Mouse (Mus musculus): ENCODE measurements around the gene Rtn3. TPM values are rescaled to one million over a fixed set of nuclear protein-coding genes. Genes with fewer than 3 reads are reported as not detected.

Gene Rtn3
- polyA plus RNA-seq, 1 experiment from 2014 or later = 102 TPM

DNA sequence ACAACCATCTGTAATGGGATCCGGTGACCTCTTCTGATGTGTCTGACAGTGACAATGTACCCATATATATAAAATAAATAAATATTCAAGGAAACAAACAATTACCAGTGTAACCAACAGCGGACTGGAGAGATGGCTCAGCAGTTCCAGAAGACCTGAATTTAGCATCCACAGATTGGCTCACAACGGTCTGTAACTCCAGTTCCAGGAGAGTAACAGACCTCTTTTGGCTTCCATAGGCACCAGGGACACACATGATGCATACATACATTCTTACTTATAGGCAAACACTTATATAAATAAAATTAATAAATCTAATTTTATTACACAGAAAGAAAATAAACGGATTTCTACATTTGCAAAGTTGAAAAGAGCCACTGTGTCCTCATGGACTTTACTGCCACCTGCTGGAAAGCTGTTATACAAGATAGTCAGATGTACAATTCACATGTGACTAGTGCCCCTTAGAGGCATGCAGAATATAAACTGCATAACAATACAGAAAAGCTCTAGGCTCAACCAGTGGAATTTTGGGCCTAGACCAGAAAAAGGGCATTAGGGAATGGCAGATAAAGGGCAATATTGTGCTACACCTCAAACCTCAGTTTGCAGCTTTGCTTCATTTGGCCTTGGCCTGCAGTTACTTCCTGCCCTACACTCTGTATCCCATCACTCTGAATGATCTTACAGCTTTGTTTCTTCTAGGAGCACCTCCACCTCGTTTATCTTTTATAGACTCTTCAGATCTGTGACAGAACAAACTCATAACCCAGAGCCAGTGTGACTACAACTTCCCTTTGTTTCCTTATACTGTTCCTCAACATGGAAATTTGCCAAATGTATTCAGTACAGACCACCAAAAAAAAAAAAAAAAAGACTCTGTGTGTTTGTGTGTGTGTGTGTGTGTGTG is 46.8 kb downstream of the Rtn3 start:
- Histone ChIP-seq H3K4me3 (no peak overlapping the region), H3K9ac (no peak overlapping the region), H3K27ac (no peak overlapping the region), H3K27me3 (no peaks in the 10 kb centered on the region), H3K4me1 (peaks cover 8% of the 10 kb centered on the region), H3K36me3 (peaks cover 37% of the 10 kb centered on the region), H3K9me3 (no peaks in the 10 kb centered on the region), H3K4me2 (replicated peaks) (no peak overlapping the region)
- WGBS = 70% methylated on average over 5 of the region's 5 CpGs
- peak; percentile 36; the same call in 1 of the 2 replicates for ATAC-seq (ENCODE audit: low FRiP score, low read depth)

DNA sequence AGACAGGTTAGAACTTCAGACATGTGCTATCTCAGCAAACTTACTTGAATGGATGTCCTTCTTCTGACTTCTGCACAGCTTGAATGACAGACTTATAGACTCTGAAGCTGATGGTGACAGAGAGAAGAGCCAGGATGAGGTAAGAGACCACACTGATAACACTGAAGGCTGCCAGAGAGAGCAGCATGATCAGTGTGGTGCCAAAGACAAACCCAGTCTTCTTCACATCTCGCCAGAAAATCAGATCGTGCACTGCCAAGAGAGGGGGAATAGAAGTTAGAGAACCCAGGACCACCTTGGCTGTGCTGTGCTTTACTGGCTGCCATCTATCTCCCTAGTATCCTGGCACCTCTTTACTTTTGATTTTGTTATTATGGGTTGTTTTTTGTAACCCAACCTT is 48.2 kb downstream of the Rtn3 start:
- H3K9me3 ChIP-seq = no peaks in the 10 kb centered on the region
- no peaks in the 10 kb centered on the region for H3K27me3 ChIP-seq
- 78% methylated on average over 2 of the region's 2 CpGs for WGBS
- 0 out of 2 replicates have a peak, but pooled peaks cover 3% of the 10 kb centered on the region for H3K4me1 ChIP-seq
- no peak overlapping the region for H3K4me3 ChIP-seq
- H3K27ac ChIP-seq = no peak overlapping the region
- no peak for ATAC-seq (ENCODE audit: low FRiP score, low read depth)
- H3K36me3 ChIP-seq = peaks cover 49% of the 10 kb centered on the region
- no peak overlapping the region for H3K9ac ChIP-seq
- H3K4me2 ChIP-seq (replicated peaks) = no peak overlapping the region

DNA sequence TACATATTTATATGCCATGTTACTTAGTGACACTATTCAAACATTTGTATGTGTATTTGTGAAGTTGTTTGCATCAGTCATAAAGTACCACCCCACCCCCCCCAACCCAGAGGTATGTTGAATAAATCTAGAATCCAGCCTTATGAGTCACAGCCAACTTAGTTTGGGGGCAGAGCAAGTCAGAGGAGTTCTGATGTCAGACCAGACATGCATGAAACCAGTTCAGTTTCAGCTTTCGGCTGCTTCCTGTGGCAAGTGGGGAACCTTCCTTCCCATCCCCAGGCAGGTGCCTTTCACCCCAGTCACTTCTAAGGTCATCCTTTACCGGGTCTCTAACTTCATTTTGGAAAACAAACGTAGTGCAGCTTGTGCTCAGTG is 57.7 kb downstream of the Rtn3 start:
- Histone ChIP-seq H3K4me2 (replicated peaks) (no peak overlapping the region), H3K27ac (no peak overlapping the region), H3K9me3 (no peaks in the 10 kb centered on the region), H3K36me3 (peaks cover 89% of the 10 kb centered on the region), H3K4me3 (no peak overlapping the region), H3K4me1 (peaks cover 54% of the 10 kb centered on the region), H3K27me3 (no peaks in the 10 kb centered on the region), H3K9ac (no peak overlapping the region)
- no peak for ATAC-seq (ENCODE audit: low FRiP score, low read depth)
- 46% methylated on average over 3 of the region's 3 CpGs for WGBS

GRCm38 (mm10) chr19:7424590-7425397 is 58.3 kb downstream of the Rtn3 start:
- Histone ChIP-seq H3K9me3 (no peaks in the 10 kb centered on the region), H3K4me3 (no peak overlapping the region), H3K4me1 (peaks cover 60% of the 10 kb centered on the region), H3K27me3 (no peaks in the 10 kb centered on the region), H3K4me2 (replicated peaks) (no peak overlapping the region), H3K36me3 (peaks cover 92% of the 10 kb centered on the region), H3K9ac (no peak overlapping the region), H3K27ac (0 out of 2 replicates have a peak overlapping the region, but pooled peaks have one; percentile 6)
- 60% methylated on average over 8 of the region's 8 CpGs for WGBS
- no peak for ATAC-seq (ENCODE audit: low FRiP score, low read depth)

DNA sequence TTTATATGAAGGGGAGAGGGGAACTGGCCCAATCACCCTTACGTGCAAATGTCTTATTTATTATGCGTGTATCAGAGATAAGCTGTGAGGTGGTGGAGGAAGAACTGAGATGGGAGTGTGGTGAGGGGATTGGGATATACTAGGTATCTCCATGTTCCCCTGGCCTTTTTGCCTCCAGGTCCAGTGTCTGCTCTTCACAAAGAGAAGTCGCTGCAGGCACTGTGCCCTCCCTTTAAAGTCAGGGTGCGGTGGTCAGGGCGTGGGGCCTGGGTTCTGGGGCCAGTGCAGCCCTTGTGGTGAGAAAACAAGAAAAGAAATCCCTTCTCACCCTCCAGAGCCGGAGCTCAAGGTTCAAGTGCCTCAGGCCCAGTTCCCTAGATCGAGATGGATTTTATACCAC is 59.0 kb downstream of the Rtn3 start:
- H3K4me2 ChIP-seq (replicated peaks) = 0 out of 2 replicates have a peak overlapping the region, but pooled peaks have one; percentile 87
- H3K4me3 ChIP-seq = no peak overlapping the region
- no peaks in the 10 kb centered on the region for H3K9me3 ChIP-seq
- ATAC-seq (ENCODE audit: low FRiP score, low read depth) = no peak
- 76% methylated on average over 7 of the region's 7 CpGs for WGBS
- no peaks in the 10 kb centered on the region for H3K27me3 ChIP-seq
- no peak overlapping the region; the same call in 1 of the 2 replicates for H3K9ac ChIP-seq
- H3K36me3 ChIP-seq = peaks cover 88% of the 10 kb centered on the region
- H3K4me1 ChIP-seq = peaks cover 67% of the 10 kb centered on the region
- H3K27ac ChIP-seq = no peak overlapping the region

GRCm38 (mm10) chr19:7423656-7424030 is 59.4 kb downstream of the Rtn3 start:
- peak overlapping the region; percentile 87 for H3K4me2 ChIP-seq (replicated peaks)
- WGBS = 33% methylated on average over 16 of the region's 16 CpGs
- peaks cover 72% of the 10 kb centered on the region for H3K4me1 ChIP-seq
- H3K9me3 ChIP-seq = no peaks in the 10 kb centered on the region
- peak overlapping the region; percentile 39; the same call in 1 of the 2 replicates for H3K27ac ChIP-seq
- peak overlapping the region; percentile 30 for H3K4me3 ChIP-seq
- H3K36me3 ChIP-seq = peaks cover 83% of the 10 kb centered on the region
- no peak for ATAC-seq (ENCODE audit: low FRiP score, low read depth)
- H3K9ac ChIP-seq = peak overlapping the region; percentile 62
- no peaks in the 10 kb centered on the region for H3K27me3 ChIP-seq

- peak overlapping the region; percentile 74; the same call in 1 of the 2 replicates for H3K27ac ChIP-seq
- H3K4me3 ChIP-seq = peak overlapping the region; percentile 30
- peaks cover 72% of the 10 kb centered on the region for H3K4me1 ChIP-seq
- H3K4me2 ChIP-seq (replicated peaks) = peak overlapping the region; percentile 87
- no peaks in the 10 kb centered on the region for H3K27me3 ChIP-seq
- no peaks in the 10 kb centered on the region for H3K9me3 ChIP-seq
- 19% methylated on average over 51 of the region's 51 CpGs for WGBS
- ATAC-seq (ENCODE audit: low FRiP score, low read depth) = peak; percentile 77
- peak overlapping the region; percentile 62 for H3K9ac ChIP-seq
- H3K36me3 ChIP-seq = peaks cover 78% of the 10 kb centered on the region
Observed at GRCm38 (mm10) chr19:7423028-7423655, 59.9 kb downstream of the Rtn3 start.

- Histone ChIP-seq H3K27ac (peak overlapping the region; percentile 74; the same call in 1 of the 2 replicates), H3K36me3 (peaks cover 73% of the 10 kb centered on the region), H3K9ac (peak overlapping the region; percentile 62), H3K9me3 (no peaks in the 10 kb centered on the region), H3K4me2 (replicated peaks) (peak overlapping the region; percentile 87), H3K4me3 (peak overlapping the region; percentile 30), H3K4me1 (peaks cover 72% of the 10 kb centered on the region), H3K27me3 (no peaks in the 10 kb centered on the region)
- 10% methylated on average over 35 of the region's 35 CpGs for WGBS
- no peak for ATAC-seq (ENCODE audit: low FRiP score, low read depth)
Observed at GRCm38 (mm10) chr19:7422656-7423027, 60.4 kb downstream of the Rtn3 start.

- 12% methylated on average over 47 of the region's 48 CpGs for WGBS
- Histone ChIP-seq H3K4me1 (peaks cover 69% of the 10 kb centered on the region), H3K4me3 (peak overlapping the region; percentile 30), H3K27ac (peak overlapping the region; percentile 48; the same call in 1 of the 2 replicates), H3K9me3 (no peaks in the 10 kb centered on the region), H3K4me2 (replicated peaks) (peak overlapping the region; percentile 87), H3K36me3 (peaks cover 66% of the 10 kb centered on the region), H3K9ac (peak overlapping the region; percentile 62), H3K27me3 (no peaks in the 10 kb centered on the region)
- peak; percentile 16; the same call in 1 of the 2 replicates for ATAC-seq (ENCODE audit: low FRiP score, low read depth)
Observed at GRCm38 (mm10) chr19:7421602-7422591, 61.2 kb downstream of the Rtn3 start.

DNA sequence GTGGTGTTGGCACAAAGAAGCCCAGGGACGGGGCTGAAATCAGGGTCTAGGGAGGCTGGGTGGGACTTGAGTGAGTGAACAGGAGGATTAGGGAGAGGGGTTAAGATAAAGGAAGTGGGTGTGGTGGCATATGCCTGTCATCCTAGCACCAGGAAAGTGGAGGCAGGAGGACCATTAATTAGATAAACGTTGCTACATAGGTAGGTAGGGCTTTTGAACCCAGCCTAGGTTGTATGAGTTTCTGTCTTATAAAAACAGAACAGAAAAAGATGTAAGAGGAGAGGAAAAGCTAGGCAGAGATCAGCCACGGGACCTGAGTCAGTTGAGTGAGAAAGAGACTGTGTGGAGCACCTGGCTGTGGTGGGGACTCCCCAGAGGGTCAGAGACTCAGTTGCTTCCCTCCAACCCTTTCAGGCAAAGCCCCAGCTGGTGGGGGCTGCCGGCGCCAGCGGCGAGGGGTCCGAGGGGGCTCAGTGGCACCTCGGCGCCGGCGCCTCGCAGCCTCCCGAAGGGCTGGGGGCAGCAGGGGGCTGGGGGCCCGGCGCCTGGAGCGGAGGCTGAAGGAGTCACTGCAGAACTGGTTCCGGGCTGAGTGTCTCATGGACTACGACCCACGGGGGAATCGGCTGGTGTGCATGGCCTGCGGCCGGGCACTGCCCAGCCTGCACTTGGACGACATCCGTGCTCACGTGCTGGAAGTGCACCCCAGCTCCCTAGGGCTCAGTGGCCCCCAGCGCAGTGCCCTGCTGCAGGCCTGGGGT is 62.1 kb downstream of the Rtn3 start:
- Histone ChIP-seq H3K4me1 (peaks cover 72% of the 10 kb centered on the region), H3K9me3 (no peaks in the 10 kb centered on the region), H3K27ac (no peak overlapping the region), H3K36me3 (peaks cover 57% of the 10 kb centered on the region), H3K4me3 (peak overlapping the region; percentile 30), H3K4me2 (replicated peaks) (peak overlapping the region; percentile 87), H3K27me3 (no peaks in the 10 kb centered on the region), H3K9ac (peak overlapping the region; percentile 96)
- ATAC-seq (ENCODE audit: low FRiP score, low read depth) = no peak
- WGBS = 44% methylated on average over 27 of the region's 27 CpGs

All from limb, embryonic 13.5 days (tissue).